8 mouse cellular contexts compared by ENCODE assay signal in the genomic region with DNA sequence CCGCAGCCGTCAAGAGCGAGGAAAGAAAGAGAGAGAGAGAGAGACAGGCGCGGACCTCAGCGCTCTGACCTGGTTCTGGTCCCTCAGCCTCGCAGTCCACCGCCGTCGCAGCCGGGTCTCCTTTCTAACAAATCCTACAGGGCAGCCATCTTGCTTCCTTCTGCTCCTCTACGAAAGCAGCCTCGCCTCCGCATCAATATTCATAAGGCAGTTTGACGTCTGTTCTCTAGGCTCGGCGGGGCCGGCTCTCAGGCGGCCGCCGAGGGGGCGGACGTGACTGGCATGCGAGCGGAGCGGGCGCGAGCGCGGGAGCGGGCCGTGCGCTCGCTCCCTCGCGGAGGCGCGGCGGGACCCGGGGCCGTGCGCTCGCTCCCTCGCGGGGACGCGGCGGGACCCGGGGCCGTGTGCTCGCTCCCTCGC. TPM values are rescaled to one million over a fixed set of nuclear protein-coding genes. Genes with fewer than 3 reads are reported as not detected.
A peak's percentile ranks its signal among the peaks of the same experiment; 100 is the strongest.
DNase-seq lines count a peak whose midpoint lies in the region; ATAC-seq and TF ChIP-seq lines count a peak whose summit lies in the region.

No protein-coding gene starts in this region.

- no peak for TF ChIP-seq CTCF in MEL (IDR thresholded peaks at IDR 0.05 in 2 of 3, conservative IDR thresholded peaks at IDR 0.05 in 1 of 3; ENCODE audit: control insufficient read depth in 1 of 3, insufficient read depth in 1 of 3, low read depth in 2 of 3, low read length in 3 of 3, poor library complexity in 1 of 3, severe bottlenecking in 1 of 3)
- TF ChIP-seq CTCF in cerebellum, adult 2 months (IDR thresholded peaks at IDR 0.05; ENCODE audit: borderline replicate concordance, insufficient read depth, low read depth, low read length): no peak
- TF ChIP-seq CTCF in lung, postnatal 0 days (IDR thresholded peaks at IDR 0.05): no peak

- H3K9me3 ChIP-seq in MEL (replicated peaks; ENCODE audit: insufficient read depth, low read length): no peaks in the 10 kb centered on the region
- no peaks in the 10 kb centered on the region for H3K9me3 ChIP-seq in hindbrain, embryonic 10.5 days
- H3K9me3 ChIP-seq in lung, postnatal 0 days (ENCODE audit: low read length): no peaks in the 10 kb centered on the region

- TF ChIP-seq EP300 in MEL (IDR thresholded peaks at IDR 0.05; ENCODE audit: low read depth in 1 of 2, low read length in 2 of 2): no peak
- TF ChIP-seq EP300 in lung, postnatal 0 days (IDR thresholded peaks at IDR 0.05): no peak

- TF ChIP-seq RAD21 in MEL (IDR thresholded peaks at IDR 0.05; ENCODE audit: low read depth, low read length): no peak

- WGBS in cerebellum, adult 2 months: under 1% methylated on average over 52 of the region's 52 CpGs
- WGBS in hindbrain, embryonic 10.5 days: under 1% methylated on average over 52 of the region's 52 CpGs
- 2% methylated on average over 34 of the region's 52 CpGs for WGBS in lung, postnatal 0 days

- peaks cover 8 to 10% of the 10 kb centered on the region in 2 experiments for H3K4me1 ChIP-seq in MEL (ENCODE audit: control insufficient read depth in 1 of 2, insufficient read depth in 2 of 2, low read length in 2 of 2)
- no peaks in the 10 kb centered on the region for H3K4me1 ChIP-seq in cerebellum, adult 2 months (ENCODE audit: control insufficient read depth, insufficient read depth, low read length)
- peaks cover 18% of the 10 kb centered on the region for H3K4me1 ChIP-seq in hindbrain, embryonic 10.5 days (replicated peaks)
- no peaks in the 10 kb centered on the region for H3K4me1 ChIP-seq in lung, postnatal 0 days (ENCODE audit: insufficient read depth, low read depth, low read length)

- peak overlapping the region; percentile 87 for H3K4me2 ChIP-seq in lung, postnatal 0 days (replicated peaks; ENCODE audit: low read depth, low read length)

- H3K27me3 ChIP-seq in MEL (ENCODE audit: control insufficient read depth in 1 of 2, insufficient read depth in 2 of 2, low read length in 2 of 2): no peaks in the 10 kb centered on the region
- H3K27me3 ChIP-seq in cerebellum, adult 2 months (ENCODE audit: control insufficient read depth, insufficient read depth, low read length): no peaks in the 10 kb centered on the region
- H3K27me3 ChIP-seq in hindbrain, embryonic 10.5 days (ENCODE audit: insufficient read depth, poor library complexity, severe bottlenecking): peaks cover 8% of the 10 kb centered on the region
- H3K27me3 ChIP-seq in lung, postnatal 0 days (replicated peaks; ENCODE audit: insufficient read depth, low read length): no peaks in the 10 kb centered on the region

- peaks cover 0 to 12% of the 10 kb centered on the region in 2 experiments; a peak in 2 of 4 replicates for H3K36me3 ChIP-seq in MEL (ENCODE audit: control insufficient read depth in 1 of 2, insufficient read depth in 2 of 2, low read length in 2 of 2)
- no peaks in the 10 kb centered on the region for H3K36me3 ChIP-seq in hindbrain, embryonic 10.5 days
- no peaks in the 10 kb centered on the region for H3K36me3 ChIP-seq in lung, postnatal 0 days (ENCODE audit: insufficient read depth, low read length)

- peaks cover 32% of the 10 kb centered on the region for H3K79me2 ChIP-seq in MEL (ENCODE audit: control insufficient read depth, insufficient read depth, low read length, poor library complexity)

- peak overlapping the region; percentile 85 to 99 for H3K4me3 ChIP-seq in MEL (ENCODE audit: control insufficient read depth in 1 of 2, insufficient read depth in 1 of 2, low read depth in 2 of 2, low read length in 2 of 2)
- H3K4me3 ChIP-seq in cerebellum, adult 2 months (replicated peaks; ENCODE audit: insufficient read depth, low read depth, low read length): peak overlapping the region; percentile 97
- peak overlapping the region; percentile 88 for H3K4me3 ChIP-seq in hindbrain, embryonic 10.5 days
- peak overlapping the region; percentile 91 for H3K4me3 ChIP-seq in lung, postnatal 0 days (ENCODE audit: low read depth, low read length)

- peak overlapping the region; percentile 94 for H3K9ac ChIP-seq in MEL (ENCODE audit: control insufficient read depth, low read depth, low read length, poor library complexity, severe bottlenecking)
- peak overlapping the region; percentile 79 for H3K9ac ChIP-seq in lung, postnatal 0 days (replicated peaks; ENCODE audit: low read depth)

- peak; percentile 93 for DNase-seq in MEL (ENCODE audit: low read depth, low spot score)
- DNase-seq in cerebellum, adult 2 months: peak; percentile 80 to 87
- DNase-seq in hindbrain, embryonic 10.5 days (ENCODE audit: low spot score): peak; percentile 90
- peak; percentile 79 to 87 for DNase-seq in layer of hippocampus, postnatal 10 days (ENCODE audit: low spot score in 2 of 2)
- peak; percentile 98 for DNase-seq in lung, postnatal 0 days (ENCODE audit: low spot score)
- DNase-seq in ovary, postnatal 14 days (ENCODE audit: low spot score): peak; percentile 67
- DNase-seq in thymus, postnatal 10 days (ENCODE audit: low spot score in 2 of 2): peak; percentile 69 to 70

- peak overlapping the region; percentile 91 for H3K27ac ChIP-seq in MEL (ENCODE audit: control insufficient read depth, low read depth, low read length)
- H3K27ac ChIP-seq in cerebellum, adult 2 months (ENCODE audit: insufficient read depth, low read length): peak overlapping the region; percentile 80
- peak overlapping the region; percentile 96 for H3K27ac ChIP-seq in hindbrain, embryonic 10.5 days
- H3K27ac ChIP-seq in lung, postnatal 0 days (ENCODE audit: low read length): peak overlapping the region; percentile 96

- peak; percentile 88 for ATAC-seq in frontal cortex, adult (ENCODE audit: low TSS enrichment)
- peak; percentile 95 for ATAC-seq in lung, postnatal 0 days

- peak; percentile 70 to 86 for TF ChIP-seq POLR2A in MEL (IDR thresholded peaks at IDR 0.05; ENCODE audit: control insufficient read depth in 1 of 2, insufficient read depth in 1 of 2, low read depth in 1 of 2, low read length in 2 of 2, poor library complexity in 1 of 2)
- peak; percentile 51; the same call in 1 of the 2 replicates for TF ChIP-seq POLR2A in cerebellum, adult 2 months (IDR thresholded peaks at IDR 0.05; ENCODE audit: borderline replicate concordance, insufficient read depth, low read length)

TF ChIP-seq in MEL, 35 proteins besides CTCF, POLR2A, EP300 and RAD21:
- peak; percentile 70; the same call in 1 of the 2 replicates for TF ChIP-seq ZMIZ1 (IDR thresholded peaks at IDR 0.05; ENCODE audit: low read depth, low read length)
- TF ChIP-seq SIN3A (IDR thresholded peaks at IDR 0.05; ENCODE audit: low read length): peak; percentile 36; the same call in 1 of the 2 replicates
- TF ChIP-seq NELFE (IDR thresholded peaks at IDR 0.05; ENCODE audit: low read depth, low read length): peak; percentile 58
- TF ChIP-seq RCOR1 (IDR thresholded peaks at IDR 0.05; ENCODE audit: low read depth, low read length): no peak
- 0 out of 2 replicates have a peak, but pooled peaks have one; percentile 32 for TF ChIP-seq ETS1 (IDR thresholded peaks at IDR 0.05; ENCODE audit: low read depth, low read length)
- 0 out of 2 replicates have a peak, but pooled peaks have one; percentile 30 for TF ChIP-seq TBP (IDR thresholded peaks at IDR 0.05; ENCODE audit: low read depth, low read length)
- TF ChIP-seq MXI1 (IDR thresholded peaks at IDR 0.05; ENCODE audit: low read depth, low read length): peak; percentile 49; the same call in 1 of the 2 replicates
- no peak for TF ChIP-seq USF2 (IDR thresholded peaks at IDR 0.05; ENCODE audit: borderline replicate concordance in 1 of 2, insufficient read depth in 1 of 2, low read depth in 1 of 2, low read length in 2 of 2)
- TF ChIP-seq TCF12 (IDR thresholded peaks at IDR 0.05; ENCODE audit: low read depth, low read length): peak; percentile 47; the same call in 1 of the 2 replicates
- TF ChIP-seq HCFC1 (IDR thresholded peaks at IDR 0.05; ENCODE audit: low read depth, low read length): peak; percentile 63
- TF ChIP-seq KAT2A (conservative IDR thresholded peaks at IDR 0.05; ENCODE audit: low read depth, low read length): no peak

RNA-seq across cellular contexts. Expression of a gene that starts 0.8 kb away (rescaled TPM):
- total RNA-seq in MEL (2012; rRNA removed): 6.8 and 9.4 TPM in 2 replicates
- 100 to 1,000 TPM in 1 of 2 experiments, 10 to 100 TPM in 1; 10.9 to 101 TPM for polyA plus RNA-seq in MEL (2012; ENCODE audit: insufficient read depth in 1 of 2, insufficient read length in 2 of 2, low read depth in 1 of 2, low replicate concordance in 2 of 2, missing spikeins in 1 of 2)
- polyA plus RNA-seq in cerebellum, adult 2 months (2012; rRNA removed): 19.0 TPM in 2 replicates
- 16.1 and 20.9 TPM in 2 replicates for polyA plus RNA-seq in hindbrain, embryonic 10.5 days (2016; fragmentation: Nextera tagmentation; extraction: Ambion mirVana)
- 10 to 100 TPM; 56.6 to 63.4 TPM for total RNA-seq in layer of hippocampus, postnatal 10 days (2021)
- polyA plus RNA-seq in lung, postnatal 0 days (2015; fragmentation: Nextera tagmentation; extraction: Ambion mirVana): 14.6 and 16.1 TPM in 2 replicates

Comparison
In these comparisons a context has a peak if more than half of its experiments do, and no peak if none do; other contexts are left out.
1. Peak in every context shown above with its lines: DNase-seq, ATAC-seq, H3K4me3 ChIP-seq and H3K27ac ChIP-seq.